Mouse (Mus musculus) olfactory bulb, adult 2 months (tissue): ENCODE results near the gene Nfat5.

ENCODE experiments used
- CTCF ChIP-seq: fragments of 200-500 bp; IDR thresholded peaks from 2 replicates; pipeline ENCODE4 v1.5.1; 2012; ENCODE audit warnings: low read depth, mild to moderate bottlenecking, low read length, moderate library complexity; ENCODE audit not compliant: insufficient read depth
- POLR2A ChIP-seq: fragments of 200-500 bp; IDR thresholded peaks from 2 replicates; pipeline ENCODE4 v1.6.1; 2012; ENCODE audit warnings: mild to moderate bottlenecking, low read depth, low read length, moderate library complexity; ENCODE audit not compliant: insufficient read depth

DNA sequence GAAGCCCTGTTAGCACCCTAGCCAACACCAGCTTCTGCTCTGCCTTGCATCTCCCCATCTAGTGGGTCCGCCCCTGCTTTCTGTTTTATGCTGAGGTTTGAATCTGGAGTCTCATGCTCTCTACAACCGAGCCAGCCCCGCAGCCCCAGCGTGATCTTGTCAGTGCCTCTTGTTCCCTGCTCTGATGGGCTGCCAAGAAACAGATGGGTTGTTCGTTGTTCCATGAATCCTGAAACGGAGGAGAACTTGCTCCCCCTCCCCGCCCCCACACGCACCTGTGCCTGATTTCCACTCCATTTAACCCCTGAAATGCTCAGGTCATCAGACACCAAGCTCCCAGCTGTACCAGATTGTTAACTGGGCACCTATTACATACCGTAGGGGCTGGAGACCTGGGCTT lies 106.2 kb downstream of the Nfat5 start:
- no peak for TF ChIP-seq CTCF
- no peak for TF ChIP-seq POLR2A
